Mouse (Mus musculus) testis, adult 2 months (tissue): ENCODE data around the gene Leng1. TPM values are rescaled to one million over a fixed set of nuclear protein-coding genes. Genes with fewer than 3 reads are reported as not detected.
"Not testable (repeated sequence)": the region's sequence is repeated elsewhere in the genome, so short reads cannot be mapped to it uniquely, and the experiment has no call there.

Source experiments
- H3K27ac ChIP-seq: fragments of 200-500 bp; 2 replicates; pipeline ENCODE4 v1.5.1; 2012; ENCODE audit warnings: low read depth, low read length; ENCODE audit not compliant: control insufficient read depth, insufficient read depth
- H3K27me3 ChIP-seq: fragments of 200-500 bp; 2 replicates; pipeline ENCODE4 v1.6.1; 2012; ENCODE audit warnings: mild to moderate bottlenecking, low read length, moderate library complexity; ENCODE audit not compliant: control insufficient read depth, insufficient read depth
- H3K36me3 ChIP-seq: fragments of 200-500 bp; 2 replicates; pipeline ENCODE4 v1.6.1; 2012; ENCODE audit warnings: mild to moderate bottlenecking, low read length; ENCODE audit not compliant: control insufficient read depth, insufficient read depth
- H3K4me1 ChIP-seq: fragments of 200-500 bp; 2 replicates; pipeline ENCODE4 v1.6.1; 2012; ENCODE audit warnings: low read length; ENCODE audit not compliant: control insufficient read depth, insufficient read depth
- H3K4me3 ChIP-seq: fragments of 200-500 bp; 2 replicates; pipeline ENCODE4 v1.5.1; 2012; ENCODE audit warnings: low read depth, mild to moderate bottlenecking, low read length, moderate library complexity, mixed read lengths; ENCODE audit not compliant: control insufficient read depth
- CTCF ChIP-seq: fragments of 200-500 bp; IDR thresholded peaks from 2 replicates; pipeline ENCODE4 v1.5.1; 2012; ENCODE audit warnings: low read depth, mild to moderate bottlenecking, inconsistent platforms, low read length, moderate library complexity; ENCODE audit not compliant: control insufficient read depth, insufficient read depth, insufficient replicate concordance
- POLR2A ChIP-seq: fragments of 200-500 bp; IDR thresholded peaks from 2 replicates; pipeline ENCODE4 v1.6.1; 2012; ENCODE audit warnings: low read depth, mild to moderate bottlenecking, inconsistent platforms, low read length, moderate library complexity; ENCODE audit not compliant: control insufficient read depth
- polyA plus RNA-seq: library from polyadenylated mRNA; depleted of rRNA; stranded (reverse); fragments of >200 nt; gene quantifications from 2 replicates; pipeline ENCODE4 v1.2.3, GENCODE M21; 2012; rRNA removed

The Leng1 gene
- 5.2 and 5.7 TPM in 2 replicates for polyA plus RNA-seq

- peaks cover 13% of the 10 kb centered on the region for H3K4me1 ChIP-seq
- TF ChIP-seq POLR2A: peak; percentile 82
- TF ChIP-seq CTCF: no peak
- H3K27ac ChIP-seq: peak within 1 kb of the TSS; percentile 81
These were observed at the start of gene Leng1 for GRCm38 (mm10) chr7:3665215-3666114. Gene Leng1 (minus strand): TSS chr7:3665840.

GRCm38 (mm10) chr7:3715249-3715648 is 49.6 kb upstream of the Leng1 start:
- no peak overlapping the region for H3K4me3 ChIP-seq
- H3K27ac ChIP-seq: no peak overlapping the region
- TF ChIP-seq POLR2A (no peak), CTCF (no peak)
- H3K36me3 ChIP-seq: no peaks in the 10 kb centered on the region
- H3K27me3 ChIP-seq: no peaks in the 10 kb centered on the region
- H3K4me1 ChIP-seq: no peaks in the 10 kb centered on the region

More at GRCm38 (mm10) chr7:3665215-3666114, at the start of gene Leng1:
- no peaks in the 10 kb centered on the region; the same call in 1 of the 2 replicates for H3K36me3 ChIP-seq
- H3K4me3 ChIP-seq: peak within 1 kb of the TSS; percentile 94
- no peaks in the 10 kb centered on the region for H3K27me3 ChIP-seq

DNA sequence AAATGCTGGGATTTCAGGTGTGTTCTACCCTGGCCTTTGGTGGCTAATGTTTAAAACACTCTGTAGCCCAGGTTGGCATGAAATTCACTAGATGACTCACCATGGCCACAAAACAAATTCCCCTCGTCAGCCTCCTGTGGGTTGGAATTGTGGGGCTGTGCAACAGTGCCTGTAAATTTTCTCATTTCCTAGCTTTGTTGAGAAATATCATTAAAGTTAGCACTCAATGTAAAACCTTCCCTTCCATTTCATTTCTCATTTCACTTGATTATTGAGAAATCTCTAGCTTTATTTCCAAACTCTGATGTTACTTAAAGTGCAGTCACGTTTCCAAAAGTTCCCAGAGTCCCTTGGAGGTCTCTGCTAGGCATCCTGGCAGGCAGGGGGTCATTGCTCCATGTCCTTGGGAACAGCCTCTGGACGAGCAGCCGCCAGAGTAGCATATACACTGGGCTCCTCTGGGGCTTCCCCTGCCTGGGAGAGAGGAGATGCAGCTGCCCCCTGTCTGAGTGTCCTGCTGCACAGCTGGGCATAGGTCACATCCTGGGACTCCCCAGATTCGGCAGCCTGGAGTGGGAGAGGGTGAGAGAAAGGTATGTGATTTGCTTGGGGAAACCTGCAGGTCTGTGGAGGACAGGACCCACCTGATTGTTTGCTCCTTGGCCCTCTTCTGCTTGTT is 46.8 kb upstream of the Leng1 start:
- no peak for TF ChIP-seq CTCF
- TF ChIP-seq POLR2A: no peak
- Histone ChIP-seq H3K27ac (no peak overlapping the region), H3K36me3 (no peaks in the 10 kb centered on the region), H3K4me1 (no peaks in the 10 kb centered on the region), H3K27me3 (no peaks in the 10 kb centered on the region), H3K4me3 (no peak overlapping the region)

GRCm38 (mm10) chr7:3709000-3709399 is 43.4 kb upstream of the Leng1 start:
- Histone ChIP-seq H3K36me3 (no peaks in the 10 kb centered on the region; the same call in 1 of the 2 replicates), H3K27me3 (no peaks in the 10 kb centered on the region), H3K4me1 (no peaks in the 10 kb centered on the region), H3K27ac (no peak overlapping the region), H3K4me3 (no peak overlapping the region)
- TF ChIP-seq CTCF: no peak
- TF ChIP-seq POLR2A: no peak

DNA sequence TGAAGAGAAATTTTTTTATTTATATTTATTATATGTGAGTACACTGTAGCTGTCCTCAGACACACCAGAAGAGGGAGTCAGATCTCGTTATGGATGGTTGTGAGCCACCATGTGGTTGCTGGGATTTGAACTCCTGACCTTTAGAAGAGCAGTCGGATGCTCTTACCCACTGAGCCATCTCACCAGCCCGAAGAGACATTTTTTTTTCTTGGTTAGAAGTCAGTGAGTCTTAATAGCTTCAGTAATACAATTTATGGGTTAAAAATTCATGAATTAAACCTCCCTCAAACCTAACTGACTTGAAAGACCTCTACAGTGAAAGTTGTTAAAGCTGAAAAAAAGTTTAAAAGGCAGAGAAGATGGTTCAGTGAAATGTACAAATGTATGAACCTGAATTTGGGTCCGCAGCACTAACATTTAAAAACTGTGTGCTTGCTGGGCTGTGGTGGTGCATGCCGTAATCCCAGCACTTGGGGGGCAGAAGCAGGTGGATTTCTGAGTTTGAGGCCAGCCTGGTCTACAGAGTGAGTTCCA is 42.9 kb upstream of the Leng1 start:
- not testable (repeated sequence) for H3K36me3 ChIP-seq, H3K4me1 ChIP-seq, H3K27me3 ChIP-seq, H3K4me3 ChIP-seq, H3K27ac ChIP-seq

DNA sequence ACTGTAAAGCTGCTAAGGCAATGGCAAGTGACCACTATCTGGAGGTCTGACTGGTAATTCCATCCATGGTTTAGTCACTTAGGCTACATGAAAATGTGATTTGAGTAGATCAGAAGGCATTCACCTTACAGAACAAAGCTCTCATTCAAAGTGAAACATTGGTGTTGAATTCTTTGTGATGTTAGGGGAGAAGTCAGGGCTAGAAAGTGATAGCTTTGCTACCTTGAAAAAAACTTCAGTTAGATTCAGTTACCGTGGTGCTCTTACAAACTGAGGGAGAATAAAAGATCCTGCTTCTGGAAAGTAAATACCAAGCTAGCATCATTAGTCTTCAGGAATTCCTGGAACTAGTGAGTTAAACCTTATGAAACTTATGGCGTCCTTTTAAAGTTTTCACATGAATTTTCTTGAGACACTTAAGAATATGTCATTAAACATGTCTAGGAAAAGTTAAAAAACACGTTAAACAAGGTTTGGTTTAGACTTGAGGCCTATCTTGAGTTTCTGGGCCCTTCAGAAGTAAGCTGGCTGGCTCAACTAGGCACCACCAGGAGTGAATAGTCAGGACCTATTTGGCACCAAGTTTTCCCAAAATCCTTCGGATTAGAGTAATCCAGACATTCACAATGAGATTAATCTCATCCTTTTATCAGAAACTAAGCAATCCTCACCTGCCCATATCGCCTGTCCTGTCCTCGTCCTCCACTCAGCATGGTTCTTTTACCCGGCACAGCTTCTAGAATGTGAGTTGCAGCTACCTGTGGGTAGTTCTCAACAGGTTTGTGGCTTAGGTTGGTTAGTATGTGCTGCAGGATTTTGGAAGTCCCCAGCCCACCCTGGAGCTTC is 42.2 kb upstream of the Leng1 start:
- Histone ChIP-seq H3K27me3 (no peaks in the 10 kb centered on the region), H3K27ac (no peak overlapping the region), H3K4me3 (no peak overlapping the region), H3K4me1 (no peaks in the 10 kb centered on the region), H3K36me3 (no peaks in the 10 kb centered on the region; the same call in 1 of the 2 replicates)
- TF ChIP-seq CTCF: no peak
- TF ChIP-seq POLR2A: no peak
